Mouse (Mus musculus) CH12.LX (cell line): Measurements from ENCODE around the gene Tek.

Experiments
- CTCF ChIP-seq, 2 experiments: IDR thresholded peaks in 1 of 2; conservative IDR thresholded peaks in 1 of 2; 2 replicates each; pipeline ENCODE4 v1.5.1; 2011 to 2012; ENCODE audit warnings: low read depth in 2 of 2, low read length in 2 of 2, improper control_type of control experiment in 1 of 2, inconsistent platforms in 1 of 2, mild to moderate bottlenecking in 1 of 2, moderate library complexity in 1 of 2
- JUND ChIP-seq: conservative IDR thresholded peaks from 2 replicates; pipeline ENCODE4 v1.6.1; 2011; ENCODE audit warnings: low read depth, low read length, improper control_type of control experiment

- TF ChIP-seq CTCF (conservative IDR thresholded peaks at IDR 0.05 in 1 of 2, IDR thresholded peaks at IDR 0.05 in 1 of 2; ENCODE audit: low read depth in 2 of 2, low read length in 2 of 2) (no peak), JUND (no peak)
Observed at GRCm38 (mm10) chr4:94901780-94902179, 162.7 kb downstream of the Tek start.
